Mouse (Mus musculus): Measurements from ENCODE around the gene C330021F23Rik. TPM values are rescaled to one million over a fixed set of nuclear protein-coding genes. Genes with fewer than 3 reads are reported as not detected.
"Not testable (repeated sequence)": the region's sequence is repeated elsewhere in the genome, so short reads cannot be mapped to it uniquely, and the experiment has no call there.

Gene C330021F23Rik
- polyA plus RNA-seq (2017; shearing (Covaris generic)), result not detected

DNA sequence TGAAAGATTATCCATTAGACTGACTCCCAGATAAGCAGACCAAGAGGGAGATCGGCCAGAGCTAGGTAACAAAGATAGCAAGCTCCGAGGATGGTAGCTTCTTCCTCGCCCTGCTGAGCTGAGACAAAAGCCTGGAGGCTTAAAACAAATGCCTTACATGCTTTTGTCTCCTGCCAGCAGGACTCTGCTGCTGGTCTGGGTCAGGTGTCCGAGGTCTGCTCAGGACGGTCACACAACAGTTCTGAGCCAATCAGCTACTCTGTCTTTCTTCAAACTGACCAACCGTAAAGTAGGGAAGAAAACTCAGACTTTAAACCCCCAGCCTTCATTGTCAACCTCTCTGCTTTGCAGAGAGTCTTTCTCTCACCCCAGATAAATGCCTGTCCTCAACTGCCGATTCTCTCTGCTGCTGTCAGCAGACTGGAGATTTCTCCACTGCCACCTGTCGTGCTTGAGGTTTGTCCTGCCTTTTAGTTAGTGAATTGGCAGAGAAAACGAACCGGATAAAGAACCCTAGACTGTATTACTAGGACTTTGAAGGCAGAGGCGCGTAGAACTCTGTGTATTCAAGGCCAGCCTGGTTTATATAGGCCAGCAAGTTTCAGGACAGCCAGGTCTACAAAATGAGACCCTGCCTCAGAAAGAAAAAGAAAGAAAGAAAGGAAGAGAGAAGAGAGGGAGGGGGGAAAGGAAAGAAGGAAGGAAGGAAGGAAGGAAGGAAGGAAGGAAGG lies at the start of gene C330021F23Rik:
C330021F23Rik (plus strand) TSS at position 350 of the 731 bp plus-strand sequence.
- no peak for ATAC-seq

DNA sequence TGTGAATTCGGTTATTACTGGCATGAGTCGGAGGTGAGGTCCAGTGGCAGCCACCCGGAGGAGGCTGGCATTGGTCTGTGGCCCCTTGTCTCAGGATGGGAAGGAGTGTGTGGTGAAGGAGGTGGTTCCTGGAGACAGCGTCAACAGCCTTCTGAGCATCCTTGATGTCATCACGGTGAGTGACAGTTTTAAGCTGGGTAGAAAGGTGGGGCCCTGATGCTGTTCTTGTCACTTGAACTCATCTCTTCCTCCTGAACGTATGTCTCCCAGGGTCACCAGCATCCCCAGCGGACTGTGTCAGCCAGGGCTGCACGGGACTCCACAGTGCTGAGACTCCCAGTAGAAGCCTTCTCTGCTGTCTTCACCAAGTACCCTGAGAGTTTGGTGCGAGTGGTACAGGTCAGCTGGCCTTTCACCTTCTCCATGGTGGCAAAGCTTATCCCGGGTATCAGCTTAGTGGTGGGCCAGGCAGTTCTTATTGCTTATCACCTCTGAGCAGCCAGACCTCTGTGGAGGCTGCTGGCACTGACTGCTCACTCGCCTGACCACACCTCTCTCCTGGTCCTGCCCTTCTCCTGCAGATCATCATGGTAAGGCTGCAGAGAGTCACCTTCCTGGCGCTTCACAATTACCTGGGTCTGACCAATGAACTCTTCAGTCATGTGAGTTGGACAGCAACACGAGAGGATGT lies 45.6 kb upstream of the C330021F23Rik start:
- ATAC-seq, result no peak

DNA sequence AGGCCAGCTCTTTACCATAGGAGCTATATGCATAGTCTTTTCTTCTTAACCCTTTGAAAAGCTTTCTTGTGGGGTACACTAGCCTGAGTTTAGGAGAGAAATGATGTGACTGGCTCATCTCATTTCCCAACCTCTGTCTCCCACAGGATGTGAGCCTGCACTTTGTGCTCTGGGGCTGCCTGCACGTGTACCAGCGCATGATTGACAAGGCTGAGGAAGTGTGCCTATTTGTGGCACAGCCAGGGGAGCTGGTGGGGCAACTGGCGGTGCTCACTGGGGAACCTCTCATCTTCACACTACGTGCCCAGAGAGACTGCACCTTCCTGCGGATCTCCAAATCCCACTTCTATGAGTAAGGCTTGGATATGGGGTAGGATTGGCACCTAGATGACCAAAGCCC lies 37.0 kb upstream of the C330021F23Rik start:
- no peak for ATAC-seq

DNA sequence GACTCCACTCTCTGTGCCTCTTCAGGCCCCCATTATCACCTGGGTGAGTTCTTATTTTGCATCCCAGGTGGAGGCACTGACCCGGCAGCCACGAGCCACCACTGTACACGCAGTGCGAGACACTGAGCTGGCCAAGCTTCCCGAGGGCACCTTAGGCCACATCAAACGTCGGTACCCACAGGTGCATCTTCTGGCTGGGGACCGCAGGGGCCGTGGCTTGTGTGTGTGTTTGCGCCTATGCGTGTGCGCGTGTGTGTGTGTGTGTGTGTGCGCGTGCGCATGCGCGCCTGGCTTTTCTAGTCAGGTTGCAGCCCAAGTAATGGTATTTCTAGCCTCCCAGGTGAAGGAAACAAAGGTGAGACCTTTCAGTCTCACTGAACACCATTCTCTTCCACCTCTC lies 35.9 kb upstream of the C330021F23Rik start:
- no peak for ATAC-seq

DNA sequence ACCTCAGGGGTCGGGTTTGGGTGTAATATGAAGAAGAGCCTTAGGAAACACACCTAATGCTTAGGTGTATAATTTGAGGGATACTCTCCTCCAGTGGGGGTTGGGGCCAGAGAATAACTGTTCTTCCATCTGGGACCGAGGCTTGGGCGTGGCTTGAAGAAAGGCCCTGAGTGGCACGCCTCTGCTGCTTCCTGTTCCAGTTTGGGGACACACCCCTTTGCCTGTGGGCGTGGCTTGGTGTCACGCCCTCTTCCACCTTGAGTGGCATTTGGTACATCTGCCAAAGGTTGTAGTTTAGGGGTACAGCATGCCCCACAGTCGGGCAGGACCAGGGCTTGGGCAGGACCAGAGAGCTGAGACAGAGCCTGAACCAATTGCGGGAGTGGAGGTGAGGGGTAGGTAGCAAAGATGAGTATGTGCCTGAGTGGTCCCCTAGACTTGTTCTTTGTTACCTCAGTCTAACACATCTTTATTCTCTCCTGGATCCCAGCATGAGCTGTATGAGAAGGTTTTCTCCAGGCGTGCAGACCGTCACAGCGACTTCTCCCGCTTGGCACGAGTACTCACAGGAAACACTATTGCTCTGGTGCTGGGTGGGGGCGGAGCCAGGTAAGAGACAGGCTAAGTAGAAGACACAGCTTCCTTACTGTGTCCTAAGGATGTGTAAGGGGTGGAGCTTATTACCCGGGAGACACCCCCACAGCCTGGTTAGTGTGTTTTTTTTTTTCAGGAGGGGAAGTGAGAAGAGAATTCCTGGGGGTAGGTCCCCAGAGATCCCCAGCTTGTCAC lies 31.5 kb upstream of the C330021F23Rik start:
- no peak for ATAC-seq

DNA sequence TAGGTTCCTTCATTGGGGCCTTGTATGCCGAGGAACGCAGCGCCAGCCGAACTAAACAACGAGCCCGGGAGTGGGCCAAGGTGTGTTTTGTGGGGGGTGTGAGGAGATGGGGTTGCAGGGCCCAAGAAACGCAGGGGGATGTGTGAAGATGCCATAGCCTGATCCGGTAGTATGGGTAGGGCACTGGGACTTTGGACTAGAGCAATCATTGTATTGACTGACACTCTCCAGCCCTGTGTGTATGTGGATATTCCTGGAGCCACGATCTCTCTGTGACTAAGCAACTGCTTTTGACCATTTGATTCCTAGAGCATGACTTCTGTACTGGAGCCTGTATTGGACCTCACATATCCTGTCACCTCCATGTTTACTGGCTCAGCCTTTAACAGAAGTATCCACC lies 30.9 kb upstream of the C330021F23Rik start:
- ATAC-seq, result no peak

DNA sequence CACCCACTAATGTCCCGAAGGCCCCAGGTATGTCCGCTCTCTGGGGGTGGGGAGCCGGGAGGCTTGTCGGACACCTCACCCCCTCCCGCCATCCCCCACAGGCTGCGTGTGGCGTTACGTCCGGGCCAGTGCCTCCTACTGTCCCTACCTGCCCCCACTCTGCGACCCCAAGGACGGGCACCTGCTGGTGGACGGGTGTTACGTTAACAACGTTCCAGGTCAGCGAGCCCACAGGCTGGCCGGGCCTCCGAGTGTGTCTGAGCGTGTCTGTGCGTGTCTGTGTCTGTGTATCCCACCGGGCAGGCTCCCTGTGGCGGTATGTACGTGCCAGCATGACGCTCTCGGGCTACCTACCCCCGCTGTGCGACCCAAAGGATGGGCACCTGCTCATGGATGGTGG lies 30.1 kb upstream of the C330021F23Rik start:
- ATAC-seq, result no peak

DNA sequence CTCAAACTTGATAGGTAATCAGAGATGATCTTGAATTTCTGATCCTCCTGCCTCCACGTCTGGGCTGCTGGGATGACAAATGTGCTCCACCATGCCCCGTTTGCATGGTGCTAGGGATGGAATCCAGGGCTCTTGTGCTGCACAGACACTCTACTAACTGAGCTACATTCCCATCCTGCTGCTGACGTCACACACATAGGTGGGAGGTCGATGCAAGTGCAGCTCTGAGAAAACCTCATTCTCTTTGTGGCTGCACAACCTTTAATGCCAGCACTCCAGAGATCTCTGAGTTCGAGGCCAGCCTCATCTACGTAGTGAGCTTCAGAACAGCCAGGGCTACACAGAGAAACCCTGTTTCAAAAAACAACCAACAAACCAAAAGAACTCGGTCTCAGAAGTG lies 28.6 kb upstream of the C330021F23Rik start:
- no peak for ATAC-seq

DNA sequence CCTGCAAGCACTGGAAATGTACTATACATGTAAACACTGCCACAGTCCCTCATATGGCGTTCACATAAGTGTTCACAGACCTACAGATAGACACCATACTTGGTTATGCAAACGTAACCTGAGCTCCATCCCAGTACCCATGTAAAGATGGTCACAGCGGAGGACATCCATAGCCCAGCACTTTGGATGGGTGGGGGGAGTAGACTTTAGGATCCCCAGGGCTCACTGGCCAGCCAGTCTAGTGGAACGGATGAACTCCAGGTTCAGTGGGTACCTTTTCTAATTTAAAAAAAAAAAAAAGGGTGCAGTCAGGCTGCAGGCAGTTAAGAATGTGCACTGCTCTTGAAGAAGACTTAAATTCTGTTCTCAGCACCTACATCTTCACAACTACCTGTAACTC lies 27.7 kb upstream of the C330021F23Rik start:
- ATAC-seq, result no peak

DNA sequence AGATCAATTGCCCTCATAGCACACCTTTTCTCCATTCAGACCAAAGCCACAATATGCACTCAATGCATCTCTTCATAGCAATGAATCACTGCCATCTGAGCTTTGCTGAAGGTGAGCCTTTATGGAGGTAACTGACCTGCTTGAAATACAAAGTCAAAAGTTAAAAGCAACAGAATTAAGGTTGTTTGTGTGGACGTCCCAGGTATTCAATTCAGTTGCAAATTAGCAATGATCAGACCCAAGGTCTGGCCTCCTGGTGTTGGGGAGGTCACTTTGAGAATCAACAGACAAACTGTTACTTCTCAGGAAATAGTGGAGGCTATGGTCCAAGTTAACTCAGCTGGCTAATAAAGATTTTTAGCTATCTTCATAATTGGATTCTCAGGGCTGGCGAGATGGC lies 21.3 kb upstream of the C330021F23Rik start:
- ATAC-seq, result no peak

DNA sequence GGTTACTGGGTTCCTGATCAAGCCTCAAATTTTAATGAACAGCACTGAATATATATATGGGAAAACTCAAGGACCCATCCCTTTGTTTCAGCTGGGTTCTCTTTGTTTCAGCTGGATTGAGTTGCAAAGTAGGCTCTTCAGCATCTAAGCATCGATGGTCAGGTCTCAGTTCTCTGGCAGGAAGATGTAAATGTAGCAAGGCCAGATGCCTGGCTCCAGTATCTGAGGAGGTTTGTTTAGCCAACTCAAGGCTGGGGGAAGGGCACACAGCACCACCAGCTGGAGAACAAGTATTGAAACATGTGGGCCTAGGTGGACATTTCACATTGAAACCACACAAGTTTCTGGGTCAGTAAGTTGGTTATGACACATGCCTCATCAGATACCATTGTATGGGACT lies 15.6 kb upstream of the C330021F23Rik start:
- no peak for ATAC-seq

DNA sequence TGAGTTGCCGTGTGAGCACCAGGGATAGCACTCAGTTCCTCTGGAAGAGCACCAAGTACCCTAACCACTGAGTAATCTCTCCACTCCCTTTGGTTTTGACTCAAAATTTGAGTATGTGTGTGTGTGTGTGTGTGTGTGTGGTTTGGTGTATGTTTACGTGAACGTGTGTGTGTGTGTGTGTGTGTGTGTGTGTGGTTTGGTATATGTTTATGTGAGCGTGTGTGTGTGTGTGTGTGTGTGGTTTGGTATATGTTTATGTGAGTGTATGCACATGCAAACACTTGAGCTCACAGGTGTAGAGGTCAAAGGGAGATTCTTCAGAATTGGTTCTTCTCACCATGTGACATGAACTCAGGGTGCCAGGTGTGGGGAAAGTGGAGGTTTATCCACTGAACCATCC lies 11.7 kb upstream of the C330021F23Rik start:
- ATAC-seq, result no peak

DNA sequence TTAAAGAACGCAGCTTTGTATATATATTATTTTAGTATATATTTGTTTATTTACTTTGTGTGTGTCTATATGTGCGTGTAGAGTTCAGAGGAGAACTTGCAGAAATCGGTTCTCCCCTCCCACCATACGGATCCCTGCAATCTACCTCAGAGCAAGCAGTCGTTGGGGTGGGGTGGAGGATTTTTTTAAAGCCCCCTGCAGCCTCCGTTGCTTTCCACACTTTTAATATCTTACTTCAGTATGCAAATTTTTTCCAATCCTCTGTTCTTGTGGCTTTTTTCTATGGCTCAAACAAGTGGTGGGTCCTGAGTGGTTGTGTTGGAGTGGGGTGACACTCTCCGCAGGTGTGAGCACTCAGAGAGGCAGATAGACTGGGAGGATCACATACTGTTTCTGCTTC lies 588 bp downstream of the C330021F23Rik start:
- ATAC-seq, result no peak

DNA sequence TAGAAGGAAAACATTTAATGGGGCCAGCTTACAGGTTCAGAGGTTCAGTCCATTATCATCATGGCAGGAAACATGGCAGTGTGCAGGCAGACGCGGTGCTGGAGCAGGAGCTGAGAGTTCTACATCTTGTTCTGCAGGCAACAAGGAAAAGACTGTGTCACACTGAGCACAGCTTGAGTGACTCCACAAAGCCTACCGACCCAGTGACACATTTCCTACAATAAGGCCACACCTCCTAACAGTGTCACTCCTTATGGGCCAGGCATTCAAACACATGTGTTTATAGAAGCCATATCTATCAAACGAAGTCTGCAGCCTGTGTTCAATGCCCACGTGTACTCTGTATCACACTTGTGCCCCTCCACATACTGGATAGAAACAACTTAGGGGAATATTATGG lies 2.0 kb downstream of the C330021F23Rik start:
- ATAC-seq, result no peak

DNA sequence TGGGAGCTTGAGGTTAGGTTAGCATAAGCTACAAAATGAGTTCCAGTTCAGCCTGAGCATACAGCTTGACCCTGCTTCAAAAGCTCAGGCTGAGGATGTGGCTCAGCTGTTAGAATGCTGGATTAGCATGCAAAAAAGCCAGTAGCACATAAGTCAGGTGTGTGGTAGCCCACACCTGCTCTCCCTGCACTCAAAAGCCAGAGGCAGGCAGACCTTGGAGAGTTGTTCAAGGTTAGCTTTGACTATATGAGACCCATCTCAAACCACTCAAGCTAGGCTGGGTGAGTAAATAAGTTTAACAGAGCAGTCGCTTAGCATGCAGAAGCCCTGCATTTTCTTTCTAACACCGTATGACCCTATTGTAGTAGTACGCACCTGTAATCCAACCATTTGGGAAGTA lies 6.8 kb downstream of the C330021F23Rik start:
- no peak for ATAC-seq

DNA sequence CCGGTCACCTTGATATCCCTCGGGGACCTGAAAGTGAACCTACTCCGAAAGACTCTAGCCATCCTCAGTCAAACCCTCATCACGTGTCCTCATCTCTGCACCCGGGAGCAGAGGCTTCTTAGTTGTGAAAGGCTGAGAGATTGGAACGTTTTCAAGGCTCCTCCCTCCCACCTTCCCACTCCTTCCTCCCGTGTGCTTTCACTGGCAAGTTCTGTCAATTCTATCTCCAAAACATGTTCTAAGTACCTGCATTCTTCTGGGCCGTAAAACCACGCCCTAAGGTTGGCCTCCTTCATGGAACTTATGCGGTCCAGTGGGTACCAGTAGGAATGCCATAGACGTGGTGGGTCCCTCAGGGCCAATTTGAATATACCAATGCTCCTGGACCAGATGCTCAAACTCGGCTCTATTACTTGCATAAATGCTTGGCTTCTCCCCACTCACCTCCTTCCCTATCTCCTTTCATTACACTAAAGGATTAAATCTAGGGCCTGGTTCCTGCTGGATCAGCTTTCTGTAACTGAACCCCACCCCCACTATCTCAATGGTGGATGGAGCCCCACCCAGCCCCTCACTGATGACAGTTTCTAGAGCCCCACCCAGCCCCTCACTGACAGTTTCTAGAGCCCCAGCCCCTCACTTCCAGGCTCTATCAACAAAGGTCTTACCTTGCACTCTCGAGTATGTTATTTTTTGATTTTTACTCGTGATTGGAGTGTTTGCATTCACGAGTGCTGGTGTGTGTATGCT lies 8.6 kb downstream of the C330021F23Rik start:
- no peak for ATAC-seq

DNA sequence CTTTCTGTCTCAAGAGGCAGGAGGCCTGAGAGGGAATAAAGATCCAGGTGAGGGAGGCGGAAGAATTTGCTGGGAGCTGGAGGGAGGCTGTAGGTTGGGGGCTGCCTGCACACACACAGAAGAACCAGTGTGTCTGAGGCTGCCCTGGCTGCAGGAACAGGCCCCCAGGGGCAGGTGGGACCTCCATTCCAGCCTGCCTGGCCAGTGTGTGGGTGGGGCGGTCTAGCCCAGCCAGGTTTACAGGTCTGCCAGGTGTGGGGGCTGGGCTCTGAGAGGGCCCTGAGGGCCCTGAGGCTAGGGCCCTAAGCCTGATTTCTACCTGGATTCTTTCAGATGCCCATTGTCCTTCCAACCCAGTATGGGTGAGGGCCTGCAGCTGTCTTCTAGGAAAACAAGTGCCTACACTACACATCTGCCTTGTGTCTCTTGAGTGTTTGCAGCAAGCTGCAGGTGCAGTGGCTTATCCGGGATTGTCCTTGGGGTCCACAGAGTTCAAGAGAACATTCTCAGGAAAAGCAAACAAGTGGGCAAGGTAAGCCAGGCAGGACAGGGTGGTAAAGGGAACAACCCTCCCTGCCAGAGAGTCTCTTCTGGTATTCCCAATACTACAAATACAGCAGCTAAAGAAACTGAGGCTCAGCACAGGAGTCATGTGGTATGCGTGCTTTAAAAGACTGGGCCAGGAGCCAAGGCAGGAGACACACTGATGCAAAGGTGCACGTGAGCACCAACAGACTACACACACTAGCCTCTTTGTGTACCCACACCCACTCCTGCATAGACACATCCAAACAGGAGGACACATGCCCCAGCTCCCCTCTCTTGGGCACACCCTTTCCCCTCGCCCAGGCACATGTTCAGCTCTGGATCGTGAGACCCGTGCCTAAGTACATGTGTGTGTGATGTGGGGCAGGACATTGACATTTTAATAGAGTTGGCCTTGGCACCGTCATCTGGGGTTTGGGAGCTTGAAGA lies 11.9 kb downstream of the C330021F23Rik start:
- ATAC-seq, result no peak

DNA sequence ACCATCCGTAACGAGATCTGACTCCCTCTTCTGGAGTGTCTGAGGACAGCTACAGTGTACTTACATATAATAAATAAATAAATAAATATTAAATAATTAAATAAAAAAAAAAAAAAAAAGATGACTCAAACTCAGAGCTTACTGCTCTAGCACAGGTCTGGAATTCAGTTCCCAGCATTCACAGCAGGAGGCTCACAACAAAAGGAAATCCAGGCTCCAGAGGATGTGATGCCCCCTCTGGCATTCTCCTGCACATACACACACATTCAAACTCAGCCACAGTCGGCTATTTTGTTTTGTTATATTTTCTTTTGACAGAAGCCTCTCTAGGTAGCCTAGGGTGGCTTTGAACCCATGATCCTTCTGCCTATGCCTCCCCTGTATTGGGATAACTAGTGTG lies 14.2 kb downstream of the C330021F23Rik start:
- ATAC-seq, result not testable (repeated sequence)

DNA sequence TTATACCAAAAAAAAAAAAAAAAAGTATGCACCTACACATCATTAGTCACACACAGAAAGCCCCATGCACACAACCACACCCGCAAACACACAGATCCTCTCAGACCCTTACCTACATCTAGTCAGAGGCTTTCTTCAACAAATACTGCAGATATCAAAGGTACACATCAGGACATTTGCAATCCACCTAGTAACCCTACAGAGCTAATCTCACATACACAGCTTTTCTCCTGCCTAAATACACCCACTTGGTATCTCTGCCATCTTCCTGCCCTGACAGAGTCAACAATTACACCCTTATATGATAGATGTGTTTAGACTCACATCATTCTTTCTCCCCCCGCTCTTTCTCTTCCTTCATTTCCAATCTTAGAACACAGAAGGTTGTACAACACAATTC lies 18.7 kb downstream of the C330021F23Rik start:
- no peak for ATAC-seq

DNA sequence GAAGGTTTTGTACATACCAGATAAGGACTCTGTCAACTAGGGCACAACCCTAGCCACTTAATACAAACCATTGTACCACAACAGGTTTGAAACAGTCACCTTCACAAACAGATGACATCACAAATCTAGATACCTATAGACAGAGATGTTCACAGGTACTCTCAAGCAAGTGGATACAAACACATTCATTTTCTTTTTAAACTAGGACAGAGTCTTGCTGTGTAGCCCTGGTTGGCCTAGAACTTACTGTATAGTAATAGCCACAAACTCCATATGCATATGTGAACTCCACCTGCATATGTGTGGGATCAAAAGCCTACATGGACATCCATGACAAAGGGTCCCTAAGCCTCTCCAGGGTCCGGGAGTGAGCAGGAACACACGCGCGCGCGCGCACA lies 19.2 kb downstream of the C330021F23Rik start, which contains the start of gene Camsap3:
Camsap3 (plus strand) TSS at position 301 of the 398 bp plus-strand sequence.
- ATAC-seq, result no peak

Data from activated CD4-positive, CD25-positive, alpha-beta regulatory T cell, adult 4 months (primary cell).